Mouse (Mus musculus) cerebellum, postnatal 36 days (tissue): ENCODE measurements at regions not wholly inside any gene's neighbourhood (a gene's known extent, or its start where the extent isn't known, plus 50 kb on each side); places are given as distances from the start of the nearest gene placed in this dataset.
A peak's percentile ranks its signal among the peaks of the same experiment; 100 is the strongest.

Experiments
- DNase-seq, 2 experiments: peaks; one replicate each; pipeline ENCODE4 v3.0.0; 2021 to 2022; ENCODE audit warnings: mixed read lengths in 2 of 2

- no peak for DNase-seq
These were observed 162.4 kb downstream of the Sim1 start for GRCm38 (mm10) chr10:51056950-51057349.

- no peak for DNase-seq
These were observed 163.8 kb downstream of the Sim1 start for GRCm38 (mm10) chr10:51058333-51058732.

DNA sequence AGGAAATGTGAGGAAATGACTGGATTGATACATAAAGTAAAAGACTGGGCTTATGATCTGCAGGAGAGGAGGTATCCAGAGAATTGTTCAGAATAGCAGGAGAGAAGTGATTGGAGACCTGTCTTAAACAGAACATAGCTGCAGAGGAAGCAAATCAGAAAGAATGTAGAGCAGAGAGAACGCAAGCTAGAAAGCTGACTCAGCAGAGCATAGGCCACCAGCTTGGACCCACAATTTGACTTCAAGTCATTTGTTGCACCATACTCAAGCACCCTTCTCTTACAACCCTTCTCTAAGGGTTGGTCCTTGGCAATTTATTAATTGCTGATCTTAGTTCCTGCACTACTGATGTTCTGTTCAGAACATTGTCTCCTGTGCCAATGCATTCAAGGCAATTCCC is 207.0 kb downstream of the Sim1 start:
- DNase-seq: no peak

DNA sequence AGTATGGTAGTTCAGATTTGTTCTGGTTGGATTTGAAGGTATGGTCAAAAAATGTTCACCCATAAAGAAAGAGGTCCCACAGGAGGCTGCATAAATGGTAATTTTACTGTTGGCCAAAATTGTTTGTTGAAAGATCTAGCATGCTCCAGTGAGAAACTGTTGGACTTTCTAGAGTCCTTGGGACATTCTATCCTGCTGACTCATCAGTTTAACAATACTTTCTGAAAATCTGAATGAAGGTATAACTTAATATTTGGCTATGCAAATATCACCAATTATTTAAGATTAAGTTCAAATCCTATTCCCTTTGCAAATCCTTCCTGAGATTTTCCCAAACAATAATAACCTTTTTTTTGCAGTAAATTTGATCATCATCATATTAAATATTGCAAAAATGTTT is 257.3 kb downstream of the Sim1 start:
- DNase-seq: no peak

GRCm38 (mm10) chr10:51153484-51153985 is 259.0 kb downstream of the Sim1 start:
- DNase-seq: no peak

GRCm38 (mm10) chr10:51154016-51154415 is 259.5 kb downstream of the Sim1 start:
- no peak for DNase-seq

- DNase-seq: no peak
These were observed 260.2 kb downstream of the Sim1 start for GRCm38 (mm10) chr10:51154743-51155142.

DNA sequence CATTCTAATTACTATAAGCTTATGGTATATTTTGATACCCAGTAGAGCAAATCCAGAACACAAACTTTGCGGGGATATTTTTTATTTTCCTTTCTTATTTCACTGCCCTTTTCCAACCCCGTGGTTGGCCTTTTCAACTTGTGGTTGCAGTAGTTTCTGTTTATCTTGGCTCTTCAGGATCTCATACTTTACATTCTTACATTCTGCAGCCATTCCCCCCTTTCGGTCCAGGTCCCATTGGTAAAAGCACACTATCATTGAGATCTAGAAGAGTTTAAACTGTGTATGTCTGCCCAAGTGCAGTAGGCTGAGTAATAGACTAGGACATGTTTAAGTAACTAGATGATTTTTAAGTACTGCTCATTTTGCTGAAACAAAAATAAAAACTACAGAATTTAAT is 279.1 kb downstream of the Sim1 start:
- DNase-seq: no peak

DNA sequence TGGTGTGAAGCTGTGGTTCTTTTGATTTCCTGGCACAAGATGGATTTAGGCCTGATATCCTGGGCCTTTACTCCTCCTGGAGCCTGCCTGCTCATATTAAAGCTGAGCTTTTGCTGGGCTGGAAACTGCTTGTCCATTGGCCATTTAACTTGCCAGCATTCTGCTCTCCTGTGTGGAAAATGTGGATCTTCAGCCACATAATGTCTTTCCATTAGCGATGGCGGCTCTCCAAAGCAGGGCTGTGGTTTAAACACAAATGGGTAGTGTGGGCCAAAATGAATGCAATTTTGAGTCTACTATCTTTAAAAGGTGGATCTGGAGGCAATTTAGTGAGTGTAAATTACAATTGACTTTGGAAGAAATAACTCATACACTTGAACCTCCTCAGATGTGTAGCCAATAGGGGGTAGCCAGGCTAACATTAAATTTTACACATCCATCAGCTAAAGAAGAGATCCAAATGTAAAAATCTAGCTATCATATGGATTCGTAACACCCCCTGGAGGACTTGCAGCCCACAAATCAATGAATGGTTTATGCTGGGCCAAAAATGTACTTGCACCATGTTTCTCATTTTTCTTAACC is 281.5 kb downstream of the Sim1 start:
- no peak for DNase-seq

DNA sequence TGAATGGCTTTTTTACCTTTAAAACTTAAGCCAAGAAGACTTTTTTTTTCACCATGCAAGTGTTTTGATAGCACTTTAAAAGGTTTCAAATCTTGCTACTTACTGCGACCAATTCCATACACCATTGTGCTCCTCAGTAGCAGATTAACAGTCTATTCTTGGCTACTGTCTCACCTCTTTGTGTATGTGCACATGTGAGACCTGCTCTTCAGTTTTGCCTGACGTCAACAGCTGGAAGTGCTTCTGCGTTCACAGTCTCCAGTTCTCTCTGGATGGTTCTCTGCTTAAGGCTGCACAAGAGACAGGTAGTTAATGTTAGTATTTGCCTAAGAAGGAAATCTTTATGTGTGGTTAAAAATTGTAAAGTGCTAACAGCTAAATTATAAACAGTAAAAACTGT is 282.1 kb downstream of the Sim1 start:
- no peak for DNase-seq

DNA sequence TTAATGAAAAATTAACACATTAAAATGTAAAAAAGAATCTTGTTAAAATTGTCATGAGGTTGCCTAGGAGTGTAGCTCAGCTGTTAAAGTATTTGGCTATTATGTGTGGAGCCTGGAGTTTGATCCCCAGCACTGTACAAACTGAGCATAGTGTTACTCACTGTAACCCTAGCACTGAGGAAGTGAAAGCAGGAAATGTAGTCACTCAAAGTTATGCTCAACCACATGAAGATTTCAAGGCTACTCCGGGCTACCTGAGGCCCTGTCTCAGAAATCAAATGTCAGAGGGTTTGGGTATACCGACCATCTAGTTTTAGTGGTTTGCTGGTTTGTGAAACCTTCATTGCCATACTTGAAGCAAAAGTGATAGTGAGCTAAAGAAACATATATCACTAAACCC is 287.2 kb downstream of the Sim1 start:
- no peak for DNase-seq

DNA sequence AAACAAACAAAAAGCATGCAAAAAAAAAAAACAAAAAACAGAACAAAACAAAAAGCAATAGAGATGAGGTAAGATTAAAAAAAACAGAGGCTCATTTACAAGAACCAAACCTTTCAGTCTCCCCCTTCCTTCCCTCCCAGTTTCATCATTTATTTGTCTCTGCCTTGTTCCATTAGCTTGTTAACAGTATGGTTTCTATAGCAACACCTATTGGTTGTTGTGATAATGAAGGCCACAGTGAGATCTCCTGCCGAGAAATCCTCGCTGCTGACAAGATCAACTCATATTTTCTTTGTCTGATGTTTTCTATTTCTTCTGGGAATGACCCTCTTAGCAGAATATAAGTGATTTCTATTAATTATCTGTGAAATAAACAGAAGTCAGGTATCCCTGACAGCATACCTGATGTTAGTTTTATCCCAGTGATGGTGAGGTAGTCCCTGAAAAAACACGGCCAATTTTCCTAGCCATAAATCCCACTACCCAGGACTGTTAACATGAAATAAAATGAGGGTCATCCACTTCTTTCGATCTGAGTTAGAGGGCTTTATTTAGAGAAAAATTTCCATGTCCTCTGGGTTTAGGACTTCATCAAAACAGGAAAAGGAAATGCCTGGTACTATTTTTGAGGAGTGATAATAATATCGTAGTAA is 288.9 kb upstream of the Gm49339 start:
- DNase-seq: no peak

DNA sequence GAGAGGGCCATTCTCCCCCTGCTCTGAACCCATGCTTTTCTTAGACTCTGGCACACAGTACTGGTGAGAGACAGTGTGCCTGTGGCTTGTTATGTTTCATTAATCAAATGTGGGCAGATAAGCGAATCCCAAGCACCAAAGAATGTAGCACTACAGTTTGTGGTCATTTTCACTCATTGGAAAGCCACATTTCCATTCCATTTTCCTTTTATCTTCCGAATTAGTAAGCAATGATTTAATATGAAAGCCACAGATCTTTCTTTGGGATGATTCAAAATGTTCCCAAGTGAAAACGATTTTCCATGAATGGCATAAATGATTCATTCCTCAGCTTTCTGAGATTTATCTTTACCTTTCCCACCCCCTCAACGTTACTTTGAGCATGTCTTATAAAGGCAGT is 260.9 kb upstream of the Gm49339 start:
- no peak for DNase-seq

- DNase-seq: no peak
These were observed 246.8 kb upstream of the Gm49339 start for GRCm38 (mm10) chr10:51233592-51233991.

DNA sequence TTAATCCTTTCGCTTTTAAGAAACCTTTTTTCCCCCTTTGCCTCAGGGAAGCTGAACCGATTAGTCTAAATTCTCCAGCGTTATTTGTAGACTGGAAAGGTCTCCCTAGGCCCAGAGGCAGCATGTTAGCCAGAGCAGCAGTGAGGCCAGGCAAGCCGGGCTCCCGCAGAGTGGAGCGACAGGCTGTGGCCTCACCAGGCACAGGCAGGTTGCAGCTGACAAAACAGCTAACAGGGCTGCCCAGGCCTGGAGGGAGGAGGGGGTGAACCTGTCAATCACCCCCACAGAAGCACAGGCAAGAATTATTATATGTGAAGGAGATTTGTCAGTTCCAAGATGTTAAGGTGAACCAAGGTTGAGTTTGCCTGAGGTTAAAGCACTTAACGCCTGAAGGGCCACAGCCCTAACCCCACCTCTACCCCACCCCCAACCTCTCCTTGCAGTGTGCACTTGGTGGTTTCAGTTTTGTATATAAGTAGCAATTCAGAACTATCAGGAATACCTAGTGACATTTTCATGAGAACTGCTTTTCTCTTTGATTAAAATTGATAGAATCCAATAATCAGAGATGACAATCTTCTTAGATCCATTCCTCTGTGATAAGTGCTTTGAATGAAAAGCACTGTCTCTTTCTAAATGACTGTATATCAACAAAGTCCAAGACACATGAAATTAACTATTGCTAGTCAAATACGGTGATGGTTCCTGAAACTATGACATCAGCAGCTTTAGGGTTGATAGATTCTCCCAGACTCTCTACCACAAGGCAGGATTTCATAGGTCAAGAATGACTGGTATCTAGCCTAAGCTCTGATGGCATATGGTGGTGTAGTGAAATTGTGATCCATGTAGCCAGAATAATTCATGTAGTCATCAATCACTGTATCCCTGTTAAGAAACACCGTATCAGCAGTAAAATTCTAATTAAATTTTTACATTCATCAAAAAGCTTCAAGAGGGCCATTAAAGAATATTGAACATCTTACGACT is 244.5 kb upstream of the Gm49339 start:
- DNase-seq: peak; percentile 3 to 11

GRCm38 (mm10) chr10:51238103-51238502 is 242.3 kb upstream of the Gm49339 start:
- no peak for DNase-seq

GRCm38 (mm10) chr10:51253439-51253838 is 227.0 kb upstream of the Gm49339 start:
- no peak for DNase-seq

DNA sequence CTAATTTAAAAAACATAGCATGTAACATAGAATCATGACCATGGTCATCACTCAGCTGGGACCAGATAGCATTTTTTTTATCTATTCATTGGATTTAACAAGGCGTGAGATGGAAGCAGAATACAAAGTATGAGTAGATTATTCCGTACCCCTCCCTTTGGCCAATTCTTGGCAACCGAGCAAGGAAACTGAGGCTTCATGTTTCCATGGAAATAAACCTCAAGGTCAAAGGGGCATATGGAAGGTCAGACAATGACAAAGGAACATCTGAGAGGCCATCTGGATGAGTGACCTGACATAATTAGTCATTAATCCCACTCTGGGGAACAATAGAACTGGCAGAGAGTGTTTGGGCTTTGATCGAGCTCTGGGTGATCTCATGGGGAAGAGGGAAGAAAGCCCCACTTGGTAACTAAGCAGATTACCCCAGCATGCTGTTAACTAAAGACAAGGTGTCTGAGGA is 222.8 kb upstream of the Gm49339 start:
- no peak for DNase-seq

GRCm38 (mm10) chr10:51271364-51271763 is 209.0 kb upstream of the Gm49339 start:
- no peak for DNase-seq

GRCm38 (mm10) chr10:51278195-51278594 is 202.2 kb upstream of the Gm49339 start:
- no peak for DNase-seq

DNA sequence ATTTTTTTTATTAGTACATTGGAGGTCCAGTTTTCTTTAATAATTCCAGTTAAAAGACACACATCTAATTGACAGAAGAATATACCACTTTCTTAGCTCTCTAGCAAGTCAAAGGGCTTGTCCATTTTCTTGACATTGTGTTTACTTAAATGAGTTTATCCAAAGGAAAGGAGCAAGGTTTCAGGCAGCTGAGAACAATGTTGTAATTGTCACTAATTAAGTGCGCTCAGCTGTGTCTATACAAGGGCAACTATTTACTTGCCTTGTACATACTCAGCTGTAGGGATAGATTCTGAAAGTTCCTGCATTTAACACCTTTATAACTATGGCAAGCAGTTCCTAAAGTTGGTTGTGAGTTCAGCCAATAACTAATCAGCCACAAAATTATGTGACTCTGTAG is 198.0 kb upstream of the Gm49339 start:
- DNase-seq: no peak

GRCm38 (mm10) chr10:51284538-51284937 is 195.9 kb upstream of the Gm49339 start:
- no peak for DNase-seq

DNA sequence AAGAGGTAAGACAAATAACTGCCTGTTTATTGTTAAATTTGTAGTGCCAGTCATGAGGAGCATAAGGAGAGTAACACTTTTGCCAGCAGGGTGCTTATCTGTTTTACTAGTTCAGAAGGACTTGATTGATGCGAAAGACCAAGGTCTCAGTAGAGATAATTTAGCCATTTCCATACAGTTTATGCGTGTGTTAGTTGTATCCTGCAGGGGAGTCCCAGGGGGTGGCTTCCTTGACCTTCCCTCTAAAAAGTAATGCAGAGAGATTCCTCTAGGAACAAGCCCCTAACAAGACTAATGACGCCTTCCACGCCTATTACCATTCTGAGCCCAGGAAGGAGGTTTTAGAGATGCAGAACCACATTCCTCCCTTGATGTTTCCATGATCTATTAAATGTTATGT is 192.6 kb upstream of the Gm49339 start:
- no peak for DNase-seq
